Mouse (Mus musculus) neural tube, embryonic 10.5 days (tissue): Measurements from ENCODE around the gene Ebf1.
"Not testable (repeated sequence)": the region's sequence is repeated elsewhere in the genome, so short reads cannot be mapped to it uniquely, and the experiment has no call there.

Experiments used
- DNase-seq: peaks from one replicate; pipeline ENCODE4 v3.0.0-alpha.2; 2017; ENCODE audit warnings: low spot score; ENCODE audit errors: extremely low spot score

The Ebf1 gene

DNA sequence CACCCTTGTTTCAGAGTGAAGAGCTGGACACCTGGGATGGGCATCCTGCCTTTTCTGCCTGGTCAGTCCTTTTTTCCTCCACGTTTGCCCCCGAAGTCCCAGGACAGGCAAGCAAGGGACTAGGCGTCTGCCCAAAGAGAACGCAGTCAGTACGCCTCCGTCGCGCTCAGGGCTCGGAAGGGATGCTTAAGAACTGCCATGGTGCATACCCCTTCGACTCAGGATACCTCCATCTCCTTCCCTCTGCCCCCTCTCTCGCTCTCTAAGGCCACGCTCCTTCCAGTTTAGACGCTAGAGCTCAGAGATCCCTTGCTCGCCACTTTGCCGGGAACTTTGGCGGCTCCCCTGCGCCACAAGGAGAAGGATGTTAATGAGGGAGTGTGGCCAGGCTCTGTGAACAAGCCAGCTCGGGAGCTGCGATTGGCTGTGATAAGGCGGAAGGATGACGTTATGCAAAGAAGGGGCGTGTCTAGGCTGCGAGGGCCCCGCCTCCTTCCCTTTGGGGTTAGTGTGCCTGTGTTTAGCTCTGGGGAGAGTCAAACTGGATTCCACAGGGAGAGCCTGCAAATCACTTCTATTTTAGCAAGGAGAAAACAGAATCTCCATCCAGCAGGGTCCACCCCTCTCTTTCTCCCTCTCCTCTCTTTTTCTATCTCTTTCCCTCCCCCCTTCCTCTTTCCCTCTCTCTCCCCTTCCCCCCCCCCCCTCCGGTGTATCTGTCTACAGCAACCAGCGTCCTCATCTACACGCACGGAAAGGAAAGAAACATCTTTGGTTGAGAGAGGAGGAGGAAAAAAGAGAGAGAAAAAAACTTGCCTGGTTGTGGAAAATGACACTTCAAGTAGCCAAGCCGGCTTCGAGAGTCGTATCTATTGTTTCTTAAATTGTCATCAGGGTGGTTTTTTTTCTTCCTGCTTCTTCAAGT, at the start of gene Ebf1:
Ebf1 (plus strand) TSS at position 530 of the 925 bp plus-strand sequence.
- DNase-seq: peak; percentile 92

DNA sequence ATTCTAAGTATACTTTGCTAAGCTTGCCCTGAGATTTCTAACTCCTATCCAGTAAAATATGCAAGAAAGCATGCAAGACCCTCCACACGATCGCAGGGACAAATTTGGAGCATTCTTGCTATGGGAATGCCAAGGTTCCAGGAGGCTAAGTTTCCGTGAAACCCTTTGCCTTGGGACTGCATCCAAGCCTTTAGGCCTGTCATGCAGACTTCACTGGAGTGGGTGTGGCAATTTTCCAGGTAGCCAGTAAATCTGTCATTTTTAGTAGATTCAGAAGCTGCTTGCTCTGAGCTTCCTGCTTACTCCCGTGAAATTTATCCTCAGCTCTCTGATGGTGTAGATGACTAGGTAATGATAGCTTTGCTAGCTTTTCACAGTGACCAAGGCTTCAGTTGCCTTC, 46.8 kb upstream of the Ebf1 start:
- not testable (repeated sequence) for DNase-seq

DNA sequence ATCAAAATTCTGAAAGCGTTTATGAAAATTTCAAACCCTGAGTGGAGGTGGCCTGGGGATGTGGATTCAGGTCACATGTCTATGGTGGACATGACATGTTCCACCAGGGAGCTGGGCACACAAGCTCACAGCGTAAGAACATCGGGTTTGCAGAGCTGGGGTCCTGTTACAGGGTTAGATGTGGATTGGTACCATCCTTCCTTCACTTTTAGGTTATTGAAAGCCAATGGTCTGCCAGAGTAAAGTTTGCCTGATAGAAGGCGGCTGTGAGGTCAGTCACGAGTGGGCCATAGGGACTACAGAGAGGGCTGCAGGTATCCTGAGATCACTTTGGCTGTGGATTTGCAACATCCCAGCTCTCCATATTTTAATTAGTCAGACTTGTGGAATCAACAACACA, 44.3 kb upstream of the Ebf1 start:
- DNase-seq: no peak

DNA sequence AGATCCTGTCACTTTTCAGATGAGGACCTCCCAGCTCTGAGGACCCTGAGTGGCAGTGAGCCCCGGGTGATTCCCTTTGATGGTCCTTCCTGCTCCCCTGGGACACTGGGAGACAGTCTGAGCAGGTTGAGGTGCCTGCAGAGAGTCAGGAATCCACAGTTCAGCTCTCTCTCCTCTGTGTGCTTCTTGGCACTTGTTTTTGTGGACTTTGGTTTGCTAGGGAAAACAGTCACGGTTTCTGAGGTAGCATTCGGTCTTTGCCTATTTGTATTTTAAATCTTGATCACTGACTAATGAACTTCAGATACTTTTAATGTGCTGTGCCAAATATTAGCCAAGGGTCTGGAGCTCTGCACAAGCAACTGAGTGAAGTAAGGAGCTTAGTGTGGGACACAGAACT, 43.7 kb upstream of the Ebf1 start:
- no peak for DNase-seq

DNA sequence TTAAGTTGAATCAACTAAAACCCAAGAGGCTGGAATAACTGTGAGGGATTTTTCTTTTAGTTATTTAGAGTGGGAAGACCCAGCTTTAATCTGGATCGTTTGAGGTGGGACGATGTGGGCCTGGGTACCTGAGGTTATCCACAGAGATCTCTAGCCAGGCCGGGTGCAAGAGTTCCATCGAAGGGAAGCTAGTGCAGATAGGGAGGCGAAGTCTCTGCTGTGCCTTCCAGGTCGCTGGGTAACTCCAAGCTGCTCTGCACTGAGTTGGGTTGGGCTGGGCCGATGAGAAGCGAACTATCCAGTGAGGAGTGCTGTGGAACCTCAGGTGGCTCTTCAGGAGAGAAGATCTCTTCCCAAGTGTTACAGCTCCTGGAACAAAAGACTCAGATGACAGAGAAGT, 42.7 kb upstream of the Ebf1 start:
- DNase-seq: no peak

DNA sequence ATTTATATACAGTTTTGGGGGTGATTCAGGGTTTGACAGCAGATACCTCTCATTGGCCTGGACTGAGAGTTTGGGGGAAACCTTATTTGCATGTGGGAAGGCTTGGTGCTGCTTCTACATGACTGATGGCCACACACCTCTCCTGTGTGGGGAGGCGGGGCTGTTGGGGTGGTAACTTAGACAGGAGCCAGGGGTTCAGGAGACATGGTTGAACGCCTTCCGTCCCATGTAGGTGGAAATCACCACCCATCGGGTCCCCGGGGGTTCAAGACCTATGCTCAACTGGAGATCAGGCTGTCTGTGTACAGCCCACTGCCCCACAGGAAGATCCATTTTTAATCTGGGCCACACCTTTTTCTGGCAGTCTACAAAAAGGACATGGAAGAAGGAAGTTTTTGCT, 42.3 kb upstream of the Ebf1 start:
- no peak for DNase-seq

DNA sequence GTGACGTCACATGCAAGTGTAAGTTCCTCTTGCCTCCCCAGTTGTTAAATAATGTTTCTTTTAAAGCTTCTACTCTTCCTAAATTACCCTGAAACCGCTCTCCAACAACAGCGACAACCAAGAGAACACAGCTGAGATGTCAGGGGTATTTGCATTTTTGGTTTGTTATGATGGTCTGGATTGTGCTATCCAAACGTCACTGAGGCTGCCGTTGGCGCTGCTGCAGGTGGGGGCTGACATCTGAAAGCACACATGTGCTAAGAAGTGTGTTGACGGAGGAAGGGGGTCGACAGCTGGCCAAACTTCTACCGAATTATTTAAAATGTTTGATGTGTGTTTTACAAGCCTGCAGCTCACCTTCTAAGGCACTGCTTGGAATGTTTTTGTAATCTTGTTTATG, 39.2 kb upstream of the Ebf1 start:
- DNase-seq: no peak

DNA sequence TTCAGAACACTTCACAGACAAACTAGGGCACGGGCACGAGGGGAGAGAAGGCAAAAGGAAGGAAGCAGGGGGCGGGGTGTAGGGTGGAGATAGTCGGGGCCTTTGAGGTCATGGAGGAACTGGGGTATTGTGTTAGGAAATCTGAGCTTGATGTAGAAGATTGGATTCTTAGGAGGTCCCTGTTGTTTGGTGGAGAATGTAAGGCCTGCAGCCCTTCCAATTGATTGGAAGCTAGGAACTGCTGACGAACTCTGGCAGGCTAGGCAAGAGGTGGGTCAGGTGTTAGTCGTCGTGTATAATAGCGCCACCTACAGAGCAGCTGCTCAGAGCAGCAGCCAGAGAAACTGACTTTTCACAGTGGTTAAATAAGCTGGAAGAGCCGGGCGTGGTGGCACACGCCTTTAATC, 35.8 kb upstream of the Ebf1 start:
- no peak for DNase-seq

DNA sequence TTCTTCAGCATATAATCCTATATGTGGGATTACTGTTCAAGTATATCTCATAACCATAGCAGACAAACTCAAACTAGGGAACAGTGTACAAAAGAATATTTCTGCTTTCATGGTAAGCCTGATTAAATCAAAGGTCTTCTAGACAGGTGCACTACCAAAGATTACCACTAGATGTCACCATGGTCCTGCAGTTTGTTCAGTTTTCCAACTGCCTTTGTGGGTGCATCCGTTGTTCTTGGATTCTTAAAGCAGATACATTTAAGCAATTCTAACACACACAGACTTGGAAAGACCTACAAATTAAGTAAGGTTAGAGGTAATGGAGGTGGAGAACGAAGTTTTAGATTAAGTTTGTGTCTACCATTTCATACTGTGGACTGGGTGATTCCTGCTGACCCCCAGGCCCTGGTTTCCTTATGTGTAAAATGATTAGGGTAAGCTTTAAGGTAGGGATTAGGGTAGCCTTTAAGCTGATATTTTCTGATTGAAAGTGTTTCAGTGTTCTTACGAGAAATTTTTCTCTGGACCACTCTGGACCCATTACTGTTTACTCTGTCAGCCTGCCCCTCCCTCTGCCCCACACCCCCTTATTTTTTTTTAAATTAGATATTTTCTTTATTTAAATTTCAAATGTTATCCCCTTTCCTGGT, 30.9 kb upstream of the Ebf1 start:
- DNase-seq: peak; percentile 49

DNA sequence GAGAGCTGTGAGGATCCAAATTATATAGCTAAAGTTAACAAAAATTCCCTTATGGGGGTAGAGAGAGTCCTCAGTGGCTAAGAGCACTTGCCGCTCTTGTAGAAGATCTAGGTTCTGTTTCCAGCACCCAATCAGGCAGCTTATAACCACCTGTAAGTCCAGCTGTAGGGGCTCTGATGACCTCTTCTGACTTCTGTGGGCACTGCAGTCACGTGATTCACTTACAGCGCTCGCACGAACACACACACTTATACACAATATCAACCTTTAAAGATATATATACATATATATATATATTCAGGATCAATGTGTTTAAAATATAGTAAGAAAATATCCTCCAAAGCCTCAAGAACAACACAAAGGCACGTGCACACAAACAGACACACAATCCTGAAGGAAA, 24.1 kb upstream of the Ebf1 start:
- no peak for DNase-seq

DNA sequence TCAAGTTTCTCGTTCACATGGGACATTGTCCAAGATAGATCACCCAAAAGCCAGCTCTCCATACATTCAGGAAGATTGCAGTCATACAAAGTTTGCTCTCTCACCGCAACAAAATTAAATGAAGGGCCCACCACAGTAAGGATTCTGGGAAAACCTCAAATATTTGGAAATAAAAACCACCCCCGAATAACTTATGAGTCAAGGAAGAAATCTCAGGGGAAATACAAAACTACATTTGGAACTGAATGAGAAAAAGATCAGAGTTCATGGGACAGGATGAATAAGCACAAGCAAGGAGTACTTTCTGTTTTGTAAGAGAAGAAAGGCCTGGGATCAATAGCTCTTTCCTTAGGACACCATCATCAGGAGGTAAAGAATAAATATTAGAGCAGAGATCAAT, 22.3 kb upstream of the Ebf1 start:
- DNase-seq: no peak

DNA sequence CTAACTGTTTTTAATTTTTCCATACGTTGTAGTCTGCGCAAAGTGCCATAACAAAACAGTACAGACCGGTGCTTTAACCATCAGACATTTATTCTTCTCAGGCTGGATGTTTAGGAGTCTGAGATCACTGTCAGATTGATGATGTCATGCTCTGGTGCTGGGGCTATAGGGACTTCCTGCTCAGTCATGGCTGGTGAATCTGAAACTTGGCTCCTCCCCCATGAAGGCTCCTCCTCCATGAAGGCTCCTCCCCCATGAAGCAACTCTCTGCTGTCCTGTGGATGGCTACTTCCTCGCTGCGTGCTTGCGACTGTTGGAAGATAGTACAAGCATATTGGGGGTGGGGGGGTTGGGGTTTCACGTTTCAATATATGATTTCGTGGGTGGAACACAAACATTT, 10.2 kb upstream of the Ebf1 start:
- DNase-seq: no peak

DNA sequence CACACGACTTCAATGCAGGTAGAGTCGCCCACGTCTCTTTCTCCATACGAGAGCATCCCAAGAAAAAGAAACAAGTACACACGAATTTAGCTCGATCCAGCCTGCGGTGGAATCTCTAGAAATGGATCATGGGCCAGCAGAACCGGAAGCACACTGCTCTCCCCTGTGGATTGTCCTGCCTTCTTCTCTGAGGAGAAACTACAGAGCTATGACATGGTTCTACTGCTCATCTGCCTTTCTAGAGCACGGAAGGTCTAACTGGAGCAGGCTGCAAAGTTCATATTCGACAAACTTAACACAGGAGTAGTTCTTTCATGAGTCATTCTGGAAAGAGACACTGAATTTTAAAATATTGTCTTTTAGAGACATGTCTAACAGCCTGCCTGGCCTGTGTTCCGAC, 8.5 kb upstream of the Ebf1 start:
- DNase-seq: no peak

DNA sequence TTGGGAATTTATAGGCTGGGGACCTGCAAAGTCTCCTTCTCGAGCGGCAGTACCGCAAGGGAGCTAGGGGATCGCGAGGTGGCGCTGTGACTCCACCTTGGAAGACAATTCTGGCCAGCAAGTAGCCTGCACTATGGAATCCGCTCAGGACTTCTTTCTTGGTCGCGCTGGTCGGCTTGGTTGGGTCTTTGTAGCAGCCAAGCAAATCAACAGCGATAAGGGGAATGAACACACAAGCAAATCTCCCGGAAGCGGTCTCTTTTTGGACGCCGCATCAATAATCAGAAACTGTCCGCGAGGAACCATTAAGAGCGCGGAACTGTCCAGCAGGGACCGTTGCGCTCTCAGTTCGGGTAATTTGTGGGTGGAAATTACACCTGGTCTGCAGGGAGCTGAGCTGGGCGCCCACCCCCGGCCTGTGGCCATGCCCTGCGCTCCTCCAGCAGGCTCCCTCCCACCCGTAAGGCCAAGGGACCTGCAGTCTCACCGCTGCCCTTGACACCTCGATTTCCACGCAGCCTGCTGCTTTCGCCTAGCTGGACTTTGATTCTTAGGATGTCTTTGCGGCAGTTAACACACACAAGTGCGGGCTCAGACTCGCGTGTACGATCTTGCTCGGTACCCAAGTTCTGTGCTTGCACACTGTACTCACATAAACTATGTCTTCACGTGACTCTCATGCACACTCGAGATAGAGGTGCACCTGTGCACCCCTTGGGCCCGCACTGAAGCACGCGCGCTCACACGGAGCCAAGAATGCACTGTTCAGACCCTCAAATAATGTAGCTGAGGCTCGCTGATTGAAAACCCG, 5.9 kb upstream of the Ebf1 start:
- peak; percentile 90 for DNase-seq

DNA sequence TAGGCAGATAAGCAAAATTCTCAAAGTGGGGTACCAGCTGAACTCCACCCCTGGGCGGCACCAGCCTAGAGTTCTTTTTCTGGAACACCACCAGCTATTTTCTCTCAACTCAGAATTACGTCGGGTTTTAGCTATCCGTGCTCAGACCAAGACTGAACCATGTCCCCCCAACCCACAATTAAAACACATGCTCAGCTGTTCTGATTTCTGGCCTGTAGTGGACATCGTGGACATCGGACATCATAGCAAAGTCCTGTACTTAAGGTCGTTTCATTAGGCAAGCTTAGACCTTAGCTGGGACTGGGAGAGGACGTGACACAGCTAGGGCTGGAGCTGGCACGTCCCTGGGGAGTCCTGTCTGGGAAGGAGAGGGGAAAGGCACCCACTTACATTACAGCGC, 5.0 kb upstream of the Ebf1 start:
- DNase-seq: no peak

DNA sequence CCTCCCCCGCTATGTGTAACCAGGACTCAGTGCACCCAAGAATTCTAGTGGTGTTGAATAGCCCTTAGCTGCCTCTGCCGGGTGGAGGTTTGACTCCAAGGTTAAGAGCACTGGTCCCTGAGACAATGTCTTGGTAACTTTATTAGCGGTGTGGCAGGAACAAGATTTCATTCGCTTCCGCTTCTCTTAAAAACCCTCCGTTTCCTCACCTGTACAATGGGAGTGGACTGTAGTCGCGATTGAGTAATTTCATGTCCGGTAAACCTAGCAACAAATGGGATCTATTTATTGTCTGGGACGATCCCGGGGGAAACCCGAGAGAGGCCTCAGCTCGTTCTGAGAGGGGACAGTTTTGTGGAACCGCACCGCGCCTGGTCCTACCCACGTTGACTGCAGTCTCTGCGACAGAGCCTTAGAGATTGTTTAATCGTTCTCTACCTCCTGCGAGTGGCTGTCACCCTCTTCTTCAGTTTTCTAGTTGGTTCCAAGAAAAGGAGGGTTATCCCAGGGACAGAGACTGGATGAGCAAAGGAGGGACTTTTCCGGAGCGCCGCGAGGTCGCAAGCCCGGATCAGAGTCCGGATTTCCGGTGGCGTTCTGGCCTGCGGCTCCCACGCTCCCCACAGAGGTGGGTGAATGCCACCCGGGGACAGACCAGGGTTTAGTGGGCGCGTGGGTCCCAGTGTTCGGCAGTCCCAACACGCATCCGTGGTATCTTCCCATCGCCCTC, 4.3 kb upstream of the Ebf1 start:
- DNase-seq: no peak

DNA sequence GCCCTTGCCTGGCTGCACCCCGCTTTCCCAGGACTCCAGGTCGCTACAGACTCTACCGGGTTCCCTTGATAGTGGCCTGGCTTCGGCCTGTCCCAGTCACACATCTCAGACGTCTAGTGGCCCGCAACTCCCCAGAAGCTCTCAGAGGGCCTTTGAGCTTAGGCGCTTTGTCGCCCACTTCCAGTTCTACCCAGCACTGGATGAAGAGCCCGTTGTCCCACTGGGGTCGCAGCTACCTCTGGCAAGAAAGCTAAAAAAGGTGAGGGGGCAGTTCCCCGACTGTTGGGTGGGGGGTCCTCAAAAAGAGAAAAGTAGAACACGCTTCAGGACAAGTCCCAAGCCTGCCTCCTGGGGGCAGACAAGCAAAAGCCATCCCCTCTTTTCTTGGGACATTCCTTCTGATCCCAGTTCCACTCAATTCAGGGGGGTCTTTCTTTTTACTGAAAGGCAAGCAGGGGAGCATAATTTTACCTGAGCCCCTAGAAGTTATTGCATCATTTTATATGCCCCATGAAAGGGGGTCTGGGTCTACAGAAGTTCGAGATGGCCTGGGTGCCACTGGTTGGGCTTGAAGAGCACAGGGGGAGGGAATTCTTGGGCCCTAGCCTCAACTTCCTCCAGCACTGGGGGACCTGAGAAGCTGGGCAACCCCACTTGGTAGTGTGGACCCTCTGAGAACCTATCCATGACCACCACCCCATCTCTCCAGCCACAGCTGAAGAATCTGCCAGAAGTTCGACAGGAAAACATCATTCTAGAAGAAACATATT, 3.5 kb upstream of the Ebf1 start:
- peak; percentile 65 for DNase-seq

DNA sequence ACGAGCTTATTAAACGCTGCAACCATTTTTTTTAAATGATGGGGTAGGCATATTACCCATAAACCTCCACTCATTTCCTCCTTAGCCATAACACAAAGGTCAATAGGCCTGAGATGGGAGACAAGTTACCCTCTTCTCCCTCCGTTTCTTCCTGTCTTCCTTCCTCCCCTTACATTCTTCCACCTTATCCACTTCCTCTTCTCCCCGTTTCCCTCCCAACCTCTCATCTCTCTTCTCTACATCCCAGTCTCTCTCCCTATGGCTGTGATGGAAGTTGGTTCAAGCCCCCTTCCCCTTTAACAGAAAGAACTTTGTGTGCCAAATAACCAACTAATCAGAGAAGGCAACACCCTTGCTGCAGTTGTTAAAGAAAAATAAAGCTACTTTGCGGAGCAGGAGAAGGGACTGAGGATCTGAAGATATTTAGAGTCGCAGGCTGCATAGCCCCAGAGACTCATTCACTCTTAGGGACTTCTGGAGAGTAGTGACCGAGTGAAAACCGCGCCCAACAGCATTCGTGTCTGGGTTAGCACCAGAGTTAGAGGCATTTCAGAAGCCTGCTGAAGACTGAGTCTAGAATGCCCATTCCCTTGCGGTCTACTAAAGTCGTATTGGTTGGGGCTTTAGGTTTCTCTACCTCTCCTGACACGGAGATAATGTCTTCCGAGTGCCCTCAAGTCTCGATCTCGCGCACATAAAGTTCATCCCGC, 884 bp upstream of the Ebf1 start:
- no peak for DNase-seq

DNA sequence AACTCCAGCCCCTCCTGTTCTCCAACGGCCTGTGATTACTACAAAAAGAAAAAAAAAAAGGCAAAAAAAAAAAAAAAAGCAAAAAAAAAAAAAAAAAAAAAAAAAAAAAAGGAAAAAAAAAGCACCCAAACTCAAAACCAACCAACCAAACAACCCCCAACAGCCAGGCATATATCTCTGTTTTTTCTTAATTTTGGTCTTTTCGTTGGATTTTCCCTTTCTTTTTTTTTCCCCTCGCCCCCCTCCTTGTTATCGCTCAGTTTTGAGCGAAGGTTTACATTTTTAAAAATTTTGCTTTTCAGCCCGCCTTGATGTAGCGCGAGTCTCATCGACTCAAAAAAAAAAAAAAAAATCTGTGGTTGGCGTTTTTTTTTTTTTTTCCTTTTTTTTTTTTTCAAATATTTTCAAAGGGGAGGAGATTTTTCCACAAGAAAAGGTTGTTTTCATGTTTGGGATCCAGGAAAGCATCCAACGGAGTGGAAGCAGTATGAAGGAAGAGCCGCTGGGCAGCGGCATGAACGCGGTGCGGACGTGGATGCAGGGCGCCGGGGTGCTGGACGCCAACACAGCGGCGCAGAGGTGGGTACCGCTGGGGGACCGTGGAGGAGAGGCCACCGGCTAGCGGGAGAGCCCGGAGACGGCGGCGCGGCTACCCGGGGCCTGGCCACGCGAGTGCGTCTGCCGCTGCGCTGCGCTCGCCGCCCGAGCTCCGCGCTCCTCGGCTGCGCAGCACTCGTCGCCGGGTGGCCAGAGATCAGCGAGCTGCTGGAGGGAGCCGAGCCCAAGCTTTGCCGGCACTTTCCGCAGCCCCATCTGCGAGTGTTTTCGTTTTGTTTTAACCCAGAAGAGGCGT, 843 bp downstream of the Ebf1 start:
- DNase-seq: peak; percentile 79
